Mouse (Mus musculus): ENCODE data around the gene 1700018F24Rik. TPM values are rescaled to one million over a fixed set of nuclear protein-coding genes. Genes with fewer than 3 reads are reported as not detected.
"Not testable (repeated sequence)": the region's sequence is repeated elsewhere in the genome, so short reads cannot be mapped to it uniquely, and the experiment has no call there.

Gene 1700018F24Rik
- polyA plus RNA-seq, 1 experiment from 2014 or later, result not detected

GRCm38 (mm10) chr5:145016761-145017160 lies 26.0 kb upstream of the 1700018F24Rik start:
- not testable (repeated sequence) for H3K9ac ChIP-seq (ENCODE audit: low read length); H3K4me1 ChIP-seq (ENCODE audit: control insufficient read depth in 2 of 2, insufficient read depth in 2 of 2, low read length in 2 of 2); H3K9me3 ChIP-seq (ENCODE audit: control insufficient read depth, low read length); H3K4me2 ChIP-seq (ENCODE audit: low read length); H3K4me3 ChIP-seq (ENCODE audit: control insufficient read depth in 1 of 2, insufficient read depth in 1 of 2, low read depth in 1 of 2, low read length in 2 of 2); H3K27ac ChIP-seq (replicated peaks in 1 of 2; ENCODE audit: control insufficient read depth in 1 of 2, insufficient read depth in 1 of 2, low read depth in 2 of 2, low read length in 2 of 2); H3K27me3 ChIP-seq (ENCODE audit: control insufficient read depth, insufficient read depth, low read length); H3K36me3 ChIP-seq (ENCODE audit: control insufficient read depth, insufficient read depth, low read length); ATAC-seq (ENCODE audit: insufficient number of reproducible peaks, insufficient read depth, low FRiP score, low read depth)
- WGBS, result 36% methylated on average over 1 of the region's 2 CpGs

- WGBS, result 3% methylated on average over 1 of the region's 1 CpGs
- ATAC-seq (ENCODE audit: insufficient number of reproducible peaks, insufficient read depth, low FRiP score, low read depth); H3K27ac ChIP-seq (replicated peaks in 1 of 2; ENCODE audit: control insufficient read depth in 1 of 2, insufficient read depth in 1 of 2, low read depth in 2 of 2, low read length in 2 of 2); H3K4me3 ChIP-seq (ENCODE audit: control insufficient read depth in 1 of 2, insufficient read depth in 1 of 2, low read depth in 1 of 2, low read length in 2 of 2); H3K36me3 ChIP-seq (ENCODE audit: control insufficient read depth, insufficient read depth, low read length); H3K4me2 ChIP-seq (ENCODE audit: low read length); H3K4me1 ChIP-seq (ENCODE audit: control insufficient read depth in 2 of 2, insufficient read depth in 2 of 2, low read length in 2 of 2); H3K9me3 ChIP-seq (ENCODE audit: control insufficient read depth, low read length); H3K27me3 ChIP-seq (ENCODE audit: control insufficient read depth, insufficient read depth, low read length); H3K9ac ChIP-seq (ENCODE audit: low read length): not testable (repeated sequence)
Observed at GRCm38 (mm10) chr5:145020254-145020653, 22.5 kb upstream of the 1700018F24Rik start.

- ATAC-seq (ENCODE audit: insufficient number of reproducible peaks, insufficient read depth, low FRiP score, low read depth); H3K27ac ChIP-seq (replicated peaks in 1 of 2; ENCODE audit: control insufficient read depth in 1 of 2, insufficient read depth in 1 of 2, low read depth in 2 of 2, low read length in 2 of 2): not testable (repeated sequence)
- WGBS, result 16% methylated on average over 1 of the region's 1 CpGs
Observed at GRCm38 (mm10) chr5:145020712-145021111, 22.1 kb upstream of the 1700018F24Rik start.

GRCm38 (mm10) chr5:145030476-145030875 lies 12.3 kb upstream of the 1700018F24Rik start:
- not testable (repeated sequence) for ATAC-seq (ENCODE audit: insufficient number of reproducible peaks, insufficient read depth, low FRiP score, low read depth); H3K36me3 ChIP-seq (ENCODE audit: control insufficient read depth, insufficient read depth, low read length); H3K9me3 ChIP-seq (ENCODE audit: control insufficient read depth, low read length); H3K27ac ChIP-seq (replicated peaks in 1 of 2; ENCODE audit: control insufficient read depth in 1 of 2, insufficient read depth in 1 of 2, low read depth in 2 of 2, low read length in 2 of 2); H3K4me2 ChIP-seq (ENCODE audit: low read length); H3K9ac ChIP-seq (ENCODE audit: low read length); H3K4me3 ChIP-seq (ENCODE audit: control insufficient read depth in 1 of 2, insufficient read depth in 1 of 2, low read depth in 1 of 2, low read length in 2 of 2); H3K4me1 ChIP-seq (ENCODE audit: control insufficient read depth in 2 of 2, insufficient read depth in 2 of 2, low read length in 2 of 2); H3K27me3 ChIP-seq (ENCODE audit: control insufficient read depth, insufficient read depth, low read length)
- WGBS, result 71% methylated on average over 1 of the region's 1 CpGs

More at GRCm38 (mm10) chr5:145020712-145021111, 22.1 kb upstream of the 1700018F24Rik start:
- H3K4me1 ChIP-seq (ENCODE audit: control insufficient read depth in 2 of 2, insufficient read depth in 2 of 2, low read length in 2 of 2); H3K36me3 ChIP-seq (ENCODE audit: control insufficient read depth, insufficient read depth, low read length); H3K9ac ChIP-seq (ENCODE audit: low read length); H3K4me2 ChIP-seq (ENCODE audit: low read length); H3K9me3 ChIP-seq (ENCODE audit: control insufficient read depth, low read length); H3K27me3 ChIP-seq (ENCODE audit: control insufficient read depth, insufficient read depth, low read length); H3K4me3 ChIP-seq (ENCODE audit: control insufficient read depth in 1 of 2, insufficient read depth in 1 of 2, low read depth in 1 of 2, low read length in 2 of 2): not testable (repeated sequence)

GRCm38 (mm10) chr5:145032391-145032790 lies 10.4 kb upstream of the 1700018F24Rik start, which contains the start of gene Gm4871:
TSS of gene Gm4871 (minus strand) at chr5:145032754.
- not testable (repeated sequence) for ATAC-seq (ENCODE audit: insufficient number of reproducible peaks, insufficient read depth, low FRiP score, low read depth); H3K27ac ChIP-seq (replicated peaks in 1 of 2; ENCODE audit: control insufficient read depth in 1 of 2, insufficient read depth in 1 of 2, low read depth in 2 of 2, low read length in 2 of 2)
- WGBS, result 38% methylated on average over 5 of the region's 5 CpGs

GRCm38 (mm10) chr5:145041628-145042027 lies 1.2 kb upstream of the 1700018F24Rik start:
- Histone ChIP-seq H3K4me1 (ENCODE audit: control insufficient read depth in 2 of 2, insufficient read depth in 2 of 2, low read length in 2 of 2) (no peaks in the 10 kb centered on the region), H3K27ac (replicated peaks in 1 of 2; ENCODE audit: control insufficient read depth in 1 of 2, insufficient read depth in 1 of 2, low read depth in 2 of 2, low read length in 2 of 2) (no peak overlapping the region), H3K27me3 (ENCODE audit: control insufficient read depth, insufficient read depth, low read length) (no peaks in the 10 kb centered on the region), H3K4me2 (ENCODE audit: low read length) (no peak overlapping the region), H3K9me3 (ENCODE audit: control insufficient read depth, low read length) (no peaks in the 10 kb centered on the region), H3K36me3 (ENCODE audit: control insufficient read depth, insufficient read depth, low read length) (no peaks in the 10 kb centered on the region), H3K4me3 (ENCODE audit: control insufficient read depth in 1 of 2, insufficient read depth in 1 of 2, low read depth in 1 of 2, low read length in 2 of 2) (no peak overlapping the region), H3K9ac (ENCODE audit: low read length) (no peak overlapping the region)
- WGBS, result 46% methylated on average over 4 of the region's 4 CpGs
- no peak for ATAC-seq (ENCODE audit: insufficient number of reproducible peaks, insufficient read depth, low FRiP score, low read depth)

More at GRCm38 (mm10) chr5:145032391-145032790, 10.4 kb upstream of the 1700018F24Rik start, which contains the start of gene Gm4871:
- not testable (repeated sequence) for H3K36me3 ChIP-seq (ENCODE audit: control insufficient read depth, insufficient read depth, low read length); H3K9ac ChIP-seq (ENCODE audit: low read length); H3K4me2 ChIP-seq (ENCODE audit: low read length); H3K4me3 ChIP-seq (ENCODE audit: control insufficient read depth in 1 of 2, insufficient read depth in 1 of 2, low read depth in 1 of 2, low read length in 2 of 2); H3K9me3 ChIP-seq (ENCODE audit: control insufficient read depth, low read length); H3K4me1 ChIP-seq (ENCODE audit: control insufficient read depth in 2 of 2, insufficient read depth in 2 of 2, low read length in 2 of 2); H3K27me3 ChIP-seq (ENCODE audit: control insufficient read depth, insufficient read depth, low read length)

- not testable (repeated sequence) for H3K4me2 ChIP-seq (ENCODE audit: low read length); ATAC-seq (ENCODE audit: insufficient number of reproducible peaks, insufficient read depth, low FRiP score, low read depth); H3K9me3 ChIP-seq (ENCODE audit: control insufficient read depth, low read length); H3K4me3 ChIP-seq (ENCODE audit: control insufficient read depth in 1 of 2, insufficient read depth in 1 of 2, low read depth in 1 of 2, low read length in 2 of 2); H3K9ac ChIP-seq (ENCODE audit: low read length); H3K4me1 ChIP-seq (ENCODE audit: control insufficient read depth in 2 of 2, insufficient read depth in 2 of 2, low read length in 2 of 2); H3K27me3 ChIP-seq (ENCODE audit: control insufficient read depth, insufficient read depth, low read length); H3K36me3 ChIP-seq (ENCODE audit: control insufficient read depth, insufficient read depth, low read length); H3K27ac ChIP-seq (replicated peaks in 1 of 2; ENCODE audit: control insufficient read depth in 1 of 2, insufficient read depth in 1 of 2, low read depth in 2 of 2, low read length in 2 of 2)
- WGBS, result 28% methylated on average over 3 of the region's 3 CpGs
Observed at GRCm38 (mm10) chr5:145054187-145054586, 11.4 kb downstream of the 1700018F24Rik start.

GRCm38 (mm10) chr5:145057907-145058306 lies 15.1 kb downstream of the 1700018F24Rik start:
- Histone ChIP-seq H3K9ac (ENCODE audit: low read length) (no peak overlapping the region), H3K4me3 (ENCODE audit: control insufficient read depth in 1 of 2, insufficient read depth in 1 of 2, low read depth in 1 of 2, low read length in 2 of 2) (no peak overlapping the region), H3K4me1 (ENCODE audit: control insufficient read depth in 2 of 2, insufficient read depth in 2 of 2, low read length in 2 of 2) (no peaks in the 10 kb centered on the region), H3K27me3 (ENCODE audit: control insufficient read depth, insufficient read depth, low read length) (no peaks in the 10 kb centered on the region), H3K36me3 (ENCODE audit: control insufficient read depth, insufficient read depth, low read length) (no peaks in the 10 kb centered on the region), H3K27ac (replicated peaks in 1 of 2; ENCODE audit: control insufficient read depth in 1 of 2, insufficient read depth in 1 of 2, low read depth in 2 of 2, low read length in 2 of 2) (no peak overlapping the region), H3K4me2 (ENCODE audit: low read length) (no peak overlapping the region), H3K9me3 (ENCODE audit: control insufficient read depth, low read length) (0 out of 2 replicates have a peak, but pooled peaks cover 3% of the 10 kb centered on the region)
- 81% methylated on average over 8 of the region's 8 CpGs for WGBS
- no peak for ATAC-seq (ENCODE audit: insufficient number of reproducible peaks, insufficient read depth, low FRiP score, low read depth)
